In genomic region chr6:85144466-85144865, GRCm38 (mm10) we compare ENCODE assay signal across 39 mouse cellular contexts. TPM values are rescaled to one million over a fixed set of nuclear protein-coding genes. Genes with fewer than 3 reads are reported as not detected.
"Had no signal": no experiment of that assay in that cellular context is flagged by ENCODE, and none has a peak within 500 bp of the region (broad histone marks: within the 10 kb centered on the region; RNA-seq: fewer than 3 reads in every experiment).

No protein-coding gene starts in this region.

- H3K4me2 ChIP-seq: heart, embryonic 11.5 days; heart, embryonic 12.5 days; heart, embryonic 13.5 days; heart, embryonic 15.5 days; hindbrain, embryonic 12.5 days; hindbrain, embryonic 13.5 days; hindbrain, embryonic 14.5 days; hindbrain, embryonic 15.5 days; intestine, embryonic 15.5 days had no signal

- H3K9ac ChIP-seq: heart, embryonic 12.5 days; heart, embryonic 13.5 days; heart, embryonic 15.5 days; hindbrain, embryonic 12.5 days; hindbrain, embryonic 13.5 days; hindbrain, embryonic 14.5 days; hindbrain, embryonic 15.5 days; intestine, embryonic 15.5 days had no signal

- H3K9me3 ChIP-seq: heart, embryonic 10.5 days; heart, embryonic 12.5 days; heart, embryonic 13.5 days; heart, embryonic 15.5 days; hindbrain, embryonic 10.5 days; hindbrain, embryonic 12.5 days; hindbrain, embryonic 13.5 days; hindbrain, embryonic 15.5 days; intestine, embryonic 15.5 days had no signal

- H3K27ac ChIP-seq: heart, embryonic 10.5 days; heart, embryonic 13.5 days; heart, embryonic 15.5 days; hindbrain, embryonic 10.5 days; hindbrain, embryonic 12.5 days; hindbrain, embryonic 13.5 days; hindbrain, embryonic 14.5 days; hindbrain, embryonic 15.5 days; hindbrain, postnatal 0 days; intestine, embryonic 15.5 days; kidney, postnatal 0 days; layer of hippocampus, adult 2 months had no signal

- H3K36me3 ChIP-seq: heart, embryonic 10.5 days; heart, embryonic 12.5 days; heart, embryonic 13.5 days; heart, embryonic 15.5 days; hindbrain, embryonic 10.5 days; hindbrain, embryonic 12.5 days; hindbrain, embryonic 13.5 days; hindbrain, embryonic 15.5 days; intestine, embryonic 15.5 days had no signal

- H3K4me1 ChIP-seq: heart, embryonic 13.5 days; heart, embryonic 15.5 days; hindbrain, embryonic 10.5 days; hindbrain, embryonic 12.5 days; hindbrain, embryonic 13.5 days; hindbrain, embryonic 15.5 days; intestine, embryonic 15.5 days had no signal

- ATAC-seq: hindbrain, embryonic 16.5 days; hindbrain, postnatal 0 days; inflammation-experienced regulatory T-cells, adult 6 months; intestine, embryonic 15.5 days; intestine, embryonic 16.5 days; intestine, postnatal 0 days had no signal

- H3K4me3 ChIP-seq: heart, embryonic 10.5 days; heart, embryonic 12.5 days; heart, embryonic 13.5 days; heart, embryonic 15.5 days; hindbrain, embryonic 10.5 days; hindbrain, embryonic 12.5 days; hindbrain, embryonic 13.5 days; hindbrain, embryonic 15.5 days; intestine, embryonic 15.5 days; layer of hippocampus, adult 2 months had no signal

- H3K27me3 ChIP-seq: hindbrain, embryonic 12.5 days; hindbrain, embryonic 15.5 days; intestine, embryonic 15.5 days had no signal

- DNase-seq: heart, postnatal 10 days; heart, postnatal 14 days; heart, postnatal 36 days; heart, postnatal 4 days; kidney, adult 11 months; kidney, adult 18-20 months; kidney, adult 2 months; kidney, adult 8-10 months; kidney, adult 9 months; kidney, postnatal 10 days; kidney, postnatal 14 days; kidney, postnatal 36 days; kidney, postnatal 4 days; layer of hippocampus, adult 9-11 months; layer of hippocampus, postnatal 36 days had no signal

RNA-seq across cellular contexts. Expression of gene Emx1, which starts 42.8 kb away (rescaled TPM):
- polyA plus RNA-seq: heart, embryonic 11.5 days; heart, embryonic 12.5 days; heart, embryonic 13.5 days; heart, embryonic 14.5 days; heart, embryonic 15.5 days; heart, embryonic 16.5 days; heart, postnatal 0 days; hindbrain, embryonic 11.5 days; hindbrain, embryonic 13.5 days; hindbrain, embryonic 14.5 days; hindbrain, embryonic 16.5 days; inflammation-experienced regulatory T-cells, adult 6 months; intestine, embryonic 14.5 days; intestine, embryonic 15.5 days; intestine, postnatal 0 days; large intestine, adult 2 months had no signal
